Comparison of ENCODE assay signal across 8 mouse cellular contexts in genomic region chr5:93221661-93222060, GRCm38 (mm10). TPM values are rescaled to one million over a fixed set of nuclear protein-coding genes. Genes with fewer than 3 reads are reported as not detected.
A peak's percentile ranks its signal among the peaks of the same experiment; 100 is the strongest.
DNase-seq lines count a peak whose midpoint lies in the region; ATAC-seq lines count a peak whose summit lies in the region.

No protein-coding gene starts in this region.

- ATAC-seq in limb, embryonic 13.5 days (ENCODE audit: low FRiP score, low read depth), result peak; percentile 57; the same call in 1 of the 2 replicates
- no peak for ATAC-seq in forebrain, embryonic 12.5 days (ENCODE audit: low FRiP score)

- H3K4me3 ChIP-seq in limb, embryonic 13.5 days, result no peak overlapping the region
- H3K4me3 ChIP-seq in forebrain, embryonic 12.5 days (replicated peaks), result no peak overlapping the region

- no peak overlapping the region for H3K9ac ChIP-seq in limb, embryonic 13.5 days
- no peak overlapping the region for H3K9ac ChIP-seq in forebrain, embryonic 12.5 days

- 49% methylated on average over 3 of the region's 3 CpGs for WGBS in limb, embryonic 13.5 days
- WGBS in forebrain, embryonic 12.5 days, result 79% methylated on average over 3 of the region's 3 CpGs

- H3K4me2 ChIP-seq in limb, embryonic 13.5 days (replicated peaks), result 0 out of 2 replicates have a peak overlapping the region, but pooled peaks have one; percentile 12
- H3K4me2 ChIP-seq in forebrain, embryonic 12.5 days, result no peak overlapping the region

- DNase-seq in 3T3-L1 (ENCODE audit: low read depth, low spot score), result peak; percentile 64
- DNase-seq in adrenal gland, postnatal 10 days, result peak; percentile 67
- peak; percentile 31 to 36 for DNase-seq in gastrocnemius, adult 8-10 months (ENCODE audit: low spot score in 2 of 2)
- no peak for DNase-seq in thymus, postnatal 25 days
- no peak for DNase-seq in T-cell, adult 2 months (ENCODE audit: low spot score)
- DNase-seq in spleen, postnatal 4 days (ENCODE audit: low spot score in 2 of 2), result no peak

- H3K4me1 ChIP-seq in limb, embryonic 13.5 days, result peaks cover 14% of the 10 kb centered on the region
- H3K4me1 ChIP-seq in forebrain, embryonic 12.5 days, result no peaks in the 10 kb centered on the region

- H3K9me3 ChIP-seq in limb, embryonic 13.5 days, result no peaks in the 10 kb centered on the region
- no peaks in the 10 kb centered on the region for H3K9me3 ChIP-seq in forebrain, embryonic 12.5 days

- no peaks in the 10 kb centered on the region for H3K27me3 ChIP-seq in limb, embryonic 13.5 days
- H3K27me3 ChIP-seq in forebrain, embryonic 12.5 days, result no peaks in the 10 kb centered on the region

- H3K27ac ChIP-seq in limb, embryonic 13.5 days, result no peak overlapping the region
- no peak overlapping the region for H3K27ac ChIP-seq in forebrain, embryonic 12.5 days

- H3K36me3 ChIP-seq in limb, embryonic 13.5 days, result no peaks in the 10 kb centered on the region
- H3K36me3 ChIP-seq in forebrain, embryonic 12.5 days (replicated peaks), result no peaks in the 10 kb centered on the region

RNA-seq across cellular contexts. Expression of gene 2010109A12Rik, which starts 15.3 kb away (rescaled TPM):
- 1 to 10 TPM in 1 of 2 experiments, under 1 TPM in 1; 0.60 to 2.0 TPM for total RNA-seq in adrenal gland, postnatal 10 days (2021)
- not detected for total RNA-seq in gastrocnemius, adult 8-10 months (2022)
- polyA plus RNA-seq in limb, embryonic 13.5 days (2015; fragmentation: Nextera tagmentation; extraction: Ambion mirVana), result 1.6 and 2.1 TPM in 2 replicates
- polyA plus RNA-seq in forebrain, embryonic 12.5 days (2016; fragmentation: Nextera tagmentation; extraction: Ambion mirVana), result 2.1 and 2.6 TPM in 2 replicates

RNA-seq across cellular contexts. Expression of gene Ccni, which starts 15.4 kb away (rescaled TPM):
- total RNA-seq in adrenal gland, postnatal 10 days (2021), result 100 to 1,000 TPM; 239 to 254 TPM
- 10 to 100 TPM; 58.7 to 80.0 (median 65.4) TPM for total RNA-seq in gastrocnemius, adult 8-10 months (2022)
- polyA plus RNA-seq in limb, embryonic 13.5 days (2015; fragmentation: Nextera tagmentation; extraction: Ambion mirVana), result 114 and 116 TPM in 2 replicates
- 189 and 191 TPM in 2 replicates for polyA plus RNA-seq in forebrain, embryonic 12.5 days (2016; fragmentation: Nextera tagmentation; extraction: Ambion mirVana)

RNA-seq across cellular contexts. Expression of gene Ccng2, which starts 45.4 kb away (rescaled TPM):
- total RNA-seq in adrenal gland, postnatal 10 days (2021), result 10 to 100 TPM; 33.5 to 41.9 TPM
- 10 to 100 TPM; 10.1 to 13.5 (median 12.2) TPM for total RNA-seq in gastrocnemius, adult 8-10 months (2022)
- 81.9 and 85.8 TPM in 2 replicates for polyA plus RNA-seq in limb, embryonic 13.5 days (2015; fragmentation: Nextera tagmentation; extraction: Ambion mirVana)
- polyA plus RNA-seq in forebrain, embryonic 12.5 days (2016; fragmentation: Nextera tagmentation; extraction: Ambion mirVana), result 124 and 129 TPM in 2 replicates

Comparison
In these comparisons a context has a peak if more than half of its experiments do, and no peak if none do; other contexts are left out.
1. DNase-seq: peak in 3T3-L1 (single experiment), adrenal gland, postnatal 10 days (single experiment) and gastrocnemius, adult 8-10 months (2 of 2); none in thymus, postnatal 25 days (single experiment), T-cell, adult 2 months (single experiment) and spleen, postnatal 4 days (0 of 2).